Mouse (Mus musculus): ENCODE data around the gene Ucp1.

Ucp1 gene

DNA sequence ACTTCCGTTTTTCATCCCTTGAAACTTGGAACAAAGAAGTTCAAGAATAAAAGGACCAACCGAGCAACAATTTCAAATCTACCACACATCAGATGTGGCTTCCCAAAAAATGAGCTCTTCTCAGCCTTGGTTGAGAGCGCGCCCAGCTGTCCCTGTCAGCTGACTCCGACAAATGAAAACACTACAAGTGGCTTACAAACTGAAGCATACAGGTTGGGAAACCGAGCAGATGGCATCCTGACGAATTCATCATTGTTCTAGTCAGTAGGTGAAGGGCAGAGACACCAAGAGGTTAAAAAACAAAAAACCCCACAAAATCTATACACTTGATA lies 41.4 kb downstream of the Ucp1 start:
- no peak for DNase-seq (ENCODE audit: inconsistent age in 2 of 2, low spot score in 1 of 2)

DNA sequence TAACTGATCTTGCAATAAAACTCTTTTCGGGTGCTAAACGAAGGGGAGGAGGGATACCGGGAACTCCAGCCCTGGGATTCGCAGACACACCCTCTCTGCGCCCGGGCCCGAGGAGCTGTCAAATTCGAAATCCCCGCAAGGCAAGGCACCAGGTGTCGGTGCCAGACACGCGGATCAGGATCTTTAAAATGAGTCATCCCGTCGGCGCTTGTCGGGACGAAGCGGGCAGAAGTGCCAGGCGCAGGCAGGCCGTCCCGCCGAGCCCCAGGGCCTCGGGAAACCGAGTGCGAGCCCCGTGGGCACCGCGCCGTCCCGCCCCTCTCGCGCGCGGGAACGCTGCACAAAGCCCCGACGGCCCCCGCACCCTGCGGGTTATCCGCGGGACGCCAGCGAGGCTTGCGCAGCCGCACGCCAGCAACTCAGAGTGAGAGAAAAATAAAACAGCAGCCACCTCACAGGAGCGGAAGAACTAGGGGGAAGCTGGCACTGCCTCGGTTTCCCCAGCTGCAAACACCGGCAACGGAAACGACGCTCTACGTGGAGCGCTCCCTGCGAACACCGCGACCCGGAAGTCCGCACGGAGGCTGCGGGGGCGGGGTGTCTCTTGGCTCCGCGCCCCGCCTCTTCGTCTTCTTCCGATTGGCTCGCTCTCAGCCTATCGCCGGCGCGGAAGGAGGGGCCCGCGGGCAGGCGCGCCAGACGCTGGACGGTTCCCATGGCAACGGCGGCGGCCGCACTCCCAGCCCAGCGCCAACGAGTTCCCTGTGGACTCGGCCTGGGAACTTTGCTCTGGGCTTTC lies 41.9 kb downstream of the Ucp1 start, which contains the start of gene Elmod2:
Elmod2 (minus strand) TSS at position 588 of the 799 bp plus-strand sequence.
- DNase-seq (ENCODE audit: inconsistent age in 2 of 2, low spot score in 1 of 2) = peak; percentile 99

DNA sequence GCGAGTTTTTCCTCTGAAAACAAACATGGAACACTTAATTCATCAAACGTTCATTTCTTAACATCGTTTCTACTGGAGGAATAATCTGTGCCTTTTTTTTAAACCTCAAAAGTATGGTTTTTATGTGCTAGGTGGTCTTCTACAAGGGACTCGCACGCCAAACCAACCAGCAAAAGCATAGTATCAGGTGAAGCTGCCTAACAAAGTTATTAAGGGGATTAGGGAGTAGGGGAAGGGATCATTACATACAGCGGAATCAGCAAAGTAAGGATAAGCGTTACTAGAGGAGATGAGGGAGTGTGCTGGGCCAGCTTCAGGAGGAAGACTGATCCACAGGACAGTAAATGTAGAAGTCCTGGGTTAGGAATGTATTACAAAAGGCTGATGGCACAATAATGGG lies 42.7 kb downstream of the Ucp1 start:
- no peak for DNase-seq (ENCODE audit: inconsistent age in 2 of 2, low spot score in 1 of 2)

DNA sequence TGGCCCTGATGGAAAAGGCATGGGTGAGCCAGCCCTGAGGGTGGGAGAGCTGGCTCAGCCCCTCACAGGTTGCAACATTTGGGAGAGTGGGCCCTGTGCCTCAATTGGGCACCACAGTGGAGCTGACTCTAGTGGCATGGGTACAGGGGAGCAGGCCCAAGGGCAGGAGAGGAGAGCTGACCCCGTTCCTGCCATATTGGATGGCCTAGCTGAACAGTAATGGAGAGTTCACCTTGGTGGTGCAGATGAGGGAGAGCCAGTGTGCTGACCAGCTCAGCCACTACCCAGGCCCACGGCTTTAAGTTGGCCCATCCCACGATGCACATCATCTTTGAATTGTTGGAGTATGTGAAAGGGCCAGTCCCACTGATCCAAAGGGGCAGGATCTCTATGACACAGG lies 51.9 kb downstream of the Ucp1 start:
- no peak for DNase-seq (ENCODE audit: inconsistent age in 2 of 2, low spot score in 1 of 2)

DNA sequence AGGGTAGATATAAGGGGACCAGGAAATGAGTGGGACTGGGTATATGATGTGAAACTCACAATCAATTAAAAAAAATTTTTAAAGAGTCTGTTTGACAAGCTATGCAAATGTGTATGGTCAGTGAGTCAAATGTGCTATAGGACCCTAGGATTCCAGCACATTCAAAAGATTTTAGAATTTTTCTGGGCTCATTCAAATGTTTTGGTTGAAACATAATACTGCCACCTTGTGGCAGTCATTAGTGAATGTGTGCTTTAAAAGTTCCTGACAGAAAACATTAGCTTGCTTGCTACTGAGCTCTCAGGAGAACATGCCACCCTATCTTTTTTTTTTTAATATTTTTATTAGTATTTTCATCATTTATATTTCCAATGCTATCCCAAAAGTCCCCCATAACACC lies 52.5 kb downstream of the Ucp1 start:
- peak in 1 of 2 experiments; percentile 52 for DNase-seq (ENCODE audit: inconsistent age in 2 of 2, low spot score in 1 of 2)

Data from adrenal gland, adult (tissue).